Mouse (Mus musculus): ENCODE data around the gene Sncg.
"Not testable (repeated sequence)": the region's sequence is repeated elsewhere in the genome, so short reads cannot be mapped to it uniquely, and the experiment has no call there.

Gene Sncg

DNA sequence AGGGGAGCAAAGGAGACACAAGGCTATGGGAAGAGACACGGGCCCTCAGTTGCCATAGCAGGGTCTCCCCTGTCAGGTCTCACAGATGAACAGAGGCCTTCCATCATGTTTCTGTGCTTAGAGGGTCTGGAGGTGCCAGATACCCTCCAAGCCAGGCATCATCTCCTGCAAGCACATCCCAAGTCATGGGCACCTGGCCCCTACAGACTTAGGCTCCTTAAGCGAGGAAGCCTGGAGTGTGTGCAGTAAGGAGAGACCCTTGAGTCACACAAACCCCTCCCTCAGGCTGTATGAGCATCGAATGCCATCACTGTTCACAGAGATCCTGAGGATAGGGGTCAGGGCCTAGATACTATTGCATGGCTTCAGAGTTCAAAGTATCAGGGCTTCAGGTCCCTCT, 3.7 kb downstream of the Sncg start:
- no peak for DNase-seq (ENCODE audit: low spot score in 2 of 2)

DNA sequence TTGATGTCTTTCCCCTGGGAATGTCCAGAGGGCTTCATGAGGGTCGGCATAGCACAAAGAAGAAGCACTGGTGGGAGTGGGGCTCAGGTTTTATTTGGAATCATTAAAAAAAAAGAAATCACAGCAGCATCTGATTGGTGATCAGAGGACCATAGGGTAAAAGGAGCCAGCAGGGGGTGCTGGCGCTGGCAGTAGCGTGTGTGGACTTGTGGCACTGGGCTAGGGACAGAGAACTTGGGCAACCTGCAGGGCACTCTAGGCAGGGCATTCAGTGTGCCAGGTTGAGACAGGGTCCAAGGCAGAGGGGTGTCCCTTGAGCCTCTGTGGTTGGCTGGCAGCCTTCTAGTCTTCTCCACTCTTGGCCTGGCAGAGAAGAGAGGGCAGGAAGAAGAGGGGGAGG, 4.4 kb downstream of the Sncg start:
- DNase-seq (ENCODE audit: low spot score in 2 of 2): no peak

DNA sequence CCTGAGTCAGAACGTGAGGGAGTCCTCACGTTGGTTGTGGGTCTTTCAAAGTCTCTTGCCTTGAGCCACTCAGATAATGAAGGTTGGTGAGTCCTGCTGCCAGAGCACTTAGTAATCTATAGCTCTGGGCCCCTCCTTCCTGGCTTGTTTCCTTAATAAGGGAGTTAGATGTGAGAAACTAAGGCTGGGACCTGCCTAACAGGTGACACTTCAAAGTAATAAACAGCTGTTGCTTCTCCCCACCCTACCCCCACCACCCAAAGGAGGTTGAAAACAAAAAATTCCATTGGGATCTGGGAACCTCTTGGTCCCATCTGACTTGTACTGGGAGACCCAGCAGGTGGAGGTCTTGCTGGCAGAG, 9.5 kb downstream of the Sncg start:
- no peak for DNase-seq (ENCODE audit: low spot score in 2 of 2)

DNA sequence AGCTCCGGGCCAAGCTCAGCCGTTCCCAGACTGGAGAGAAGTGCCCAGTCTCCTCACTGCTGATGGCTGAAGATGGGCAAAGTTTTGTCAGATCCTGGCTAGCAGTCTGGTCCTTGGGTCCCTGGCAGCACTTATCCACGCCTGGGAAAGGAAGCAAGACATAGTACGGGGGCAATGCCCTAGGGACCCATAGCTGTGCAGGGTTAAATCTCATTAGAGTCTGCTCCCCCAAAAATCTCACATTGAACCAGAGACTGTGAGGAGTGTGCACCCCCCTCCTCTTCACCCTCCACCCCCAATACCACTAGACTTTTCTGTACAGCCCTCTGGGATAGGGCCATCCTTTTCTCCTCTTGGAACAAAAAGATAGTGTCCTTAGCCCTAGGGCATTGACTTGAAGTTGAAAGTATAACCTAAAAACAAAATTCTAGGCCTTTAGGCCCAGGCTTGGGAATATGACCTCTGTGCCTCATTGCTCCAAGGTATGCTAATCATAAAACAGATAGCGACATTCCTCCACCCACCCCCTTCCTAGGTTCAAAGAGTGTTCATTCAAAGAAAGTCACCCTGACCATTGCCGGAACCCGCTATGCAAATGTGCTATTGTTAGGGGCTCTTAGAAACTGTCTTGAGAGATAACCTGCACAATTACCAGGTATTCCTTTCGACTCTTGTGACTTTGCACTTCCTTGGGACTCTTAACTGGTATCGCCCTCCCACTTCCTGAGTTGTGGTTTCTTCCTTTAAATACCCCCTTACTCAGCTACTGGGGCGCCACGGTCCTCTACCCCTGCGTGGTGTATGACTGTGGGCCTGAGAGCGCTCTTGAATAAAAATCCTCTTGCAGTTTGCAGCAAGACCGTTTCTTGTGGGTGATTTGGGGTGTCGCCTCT, 10.1 kb downstream of the Sncg start:
- not testable (repeated sequence) for DNase-seq (ENCODE audit: low spot score in 2 of 2)

DNA sequence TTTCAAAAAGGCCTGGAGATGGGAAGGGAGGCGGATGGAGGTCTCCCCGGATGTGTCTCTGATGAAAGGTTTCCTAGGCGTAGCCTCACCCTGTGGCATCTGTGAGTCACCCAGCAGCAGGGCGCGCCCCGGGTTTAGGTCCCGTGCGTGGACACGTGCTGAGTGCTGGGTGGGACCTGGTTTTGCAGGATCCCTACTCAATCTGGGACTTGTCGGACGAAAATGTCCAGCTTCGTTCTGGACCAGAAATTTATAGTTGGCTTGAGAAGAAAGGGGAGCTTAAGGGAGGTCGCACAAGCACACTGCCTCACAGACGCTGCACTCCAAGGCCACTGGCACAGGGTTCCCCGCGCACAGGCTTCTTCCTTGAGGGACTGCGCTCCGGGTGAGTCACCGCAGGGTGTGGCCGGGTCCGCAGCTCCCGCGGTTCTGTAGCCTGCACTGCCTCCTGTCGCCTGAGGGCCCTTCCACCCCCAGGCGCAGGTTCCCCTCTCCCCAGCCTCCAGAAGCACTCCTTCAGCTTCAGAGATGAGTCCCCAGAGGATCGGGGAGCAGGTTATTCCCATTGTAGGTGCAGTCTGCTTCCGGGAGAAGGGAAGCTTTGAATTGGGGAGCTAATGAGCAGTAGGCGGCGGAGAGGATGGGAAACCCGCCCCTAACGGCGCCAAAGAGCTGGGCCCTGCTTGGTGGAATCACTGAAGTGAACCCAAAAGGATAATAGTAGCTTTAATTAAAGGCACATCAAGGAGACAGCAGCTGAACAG, 10.9 kb downstream of the Sncg start:
- peak; percentile 89 to 91 for DNase-seq (ENCODE audit: low spot score in 2 of 2)

DNA sequence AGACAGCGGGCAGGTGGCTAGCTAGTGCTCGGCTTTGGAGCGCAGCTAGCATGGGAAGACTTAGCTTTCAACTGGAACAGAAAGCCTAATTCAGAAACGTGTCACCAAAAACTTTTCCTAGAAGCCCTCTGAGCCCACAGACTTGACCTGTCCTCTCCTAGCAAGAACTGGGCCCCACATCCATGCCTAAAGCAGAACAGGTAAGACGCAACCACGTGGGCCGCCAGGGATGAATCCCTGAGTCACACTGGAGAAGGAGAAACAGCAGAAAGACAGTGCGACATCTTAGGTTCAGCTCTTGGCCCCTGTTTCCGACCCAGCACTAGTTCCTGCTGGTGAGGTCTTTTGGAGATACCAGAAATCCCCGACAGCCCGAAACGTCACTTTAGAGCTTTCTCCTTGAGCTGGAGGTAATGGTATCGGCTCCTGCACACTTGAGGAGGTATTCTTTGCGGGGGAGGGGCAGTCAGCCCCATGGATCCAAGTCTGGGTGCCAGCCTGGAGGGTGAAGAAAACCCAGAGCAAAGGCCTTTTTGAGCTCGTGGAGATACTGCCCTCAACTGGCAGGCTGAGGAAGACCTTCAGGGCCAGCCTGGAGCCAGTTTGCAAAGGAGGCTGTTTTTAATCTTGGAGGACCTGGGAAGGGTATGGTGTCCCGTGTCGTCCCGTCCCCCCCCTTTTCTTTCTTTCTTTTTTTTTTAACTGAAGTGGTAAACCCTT, 11.7 kb downstream of the Sncg start:
- DNase-seq (ENCODE audit: low spot score in 2 of 2): peak; percentile 76 to 77

DNA sequence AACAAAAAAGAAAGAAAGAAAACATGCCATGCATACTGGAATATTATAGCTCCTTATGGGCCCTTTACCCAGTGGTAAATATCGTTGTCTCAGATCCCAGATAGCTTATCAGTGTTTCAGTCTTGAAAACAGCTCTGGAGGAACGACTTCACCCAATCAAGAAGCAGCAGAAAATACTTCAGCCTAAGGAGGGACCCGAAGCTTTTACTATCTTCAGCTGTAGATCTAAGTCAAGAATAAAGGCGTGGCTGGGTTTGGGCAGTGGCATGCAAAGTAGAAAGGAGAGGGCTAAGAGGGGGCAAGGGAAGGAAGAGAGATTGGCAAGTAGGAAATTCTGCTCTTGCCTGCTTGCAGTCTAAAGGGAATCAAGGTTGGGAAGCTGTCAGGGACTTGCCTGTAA, 12.5 kb downstream of the Sncg start:
- DNase-seq (ENCODE audit: low spot score in 2 of 2): peak in 1 of 2 experiments; percentile 20

DNA sequence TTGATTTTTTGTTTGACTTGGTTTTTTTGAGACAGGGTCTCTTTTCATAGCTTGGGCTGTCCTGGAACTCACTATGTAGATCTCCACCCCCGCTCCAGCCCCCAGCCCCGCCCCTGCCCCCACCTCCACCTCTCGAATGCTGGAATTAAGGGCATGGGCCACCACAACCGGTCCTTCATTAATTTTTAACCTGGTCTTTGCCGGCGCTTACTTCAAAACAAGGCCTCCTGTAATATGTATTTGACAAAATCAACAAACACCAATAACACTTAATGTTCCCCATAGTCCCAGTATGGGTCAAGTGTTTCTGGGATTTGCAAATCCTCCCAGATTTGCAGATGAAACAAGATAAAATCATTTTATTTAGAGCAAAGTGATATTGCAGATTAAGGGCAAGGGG, 14.3 kb downstream of the Sncg start:
- DNase-seq (ENCODE audit: low spot score in 2 of 2): no peak

DNA sequence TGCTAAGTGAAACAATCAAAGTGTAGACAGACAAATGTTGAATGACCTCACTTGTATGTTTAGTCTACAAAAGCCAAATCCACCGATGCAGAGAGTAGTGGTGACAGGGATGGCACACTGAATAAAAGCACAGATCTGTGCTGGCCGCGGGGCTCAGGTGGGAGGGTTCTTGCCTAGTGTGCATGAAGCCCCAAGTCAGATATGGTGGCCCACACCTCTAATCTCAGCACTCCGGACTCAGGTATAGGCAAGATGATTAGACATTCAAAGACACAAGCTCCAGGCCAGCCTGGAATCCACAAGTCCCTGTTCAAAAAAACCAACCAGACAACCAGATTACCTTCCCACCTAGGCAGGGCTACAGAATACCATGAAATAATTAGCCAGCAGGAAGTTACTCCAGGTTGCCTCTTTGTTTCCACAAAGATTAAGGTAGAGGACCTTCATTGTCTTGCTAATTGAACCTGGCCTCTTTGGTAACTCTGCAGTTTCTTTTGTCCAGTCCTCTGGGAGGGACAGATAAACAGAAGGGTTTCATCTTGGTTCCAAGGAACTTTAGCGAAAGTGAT, 14.8 kb downstream of the Sncg start:
- no peak for DNase-seq (ENCODE audit: low spot score in 2 of 2)

DNA sequence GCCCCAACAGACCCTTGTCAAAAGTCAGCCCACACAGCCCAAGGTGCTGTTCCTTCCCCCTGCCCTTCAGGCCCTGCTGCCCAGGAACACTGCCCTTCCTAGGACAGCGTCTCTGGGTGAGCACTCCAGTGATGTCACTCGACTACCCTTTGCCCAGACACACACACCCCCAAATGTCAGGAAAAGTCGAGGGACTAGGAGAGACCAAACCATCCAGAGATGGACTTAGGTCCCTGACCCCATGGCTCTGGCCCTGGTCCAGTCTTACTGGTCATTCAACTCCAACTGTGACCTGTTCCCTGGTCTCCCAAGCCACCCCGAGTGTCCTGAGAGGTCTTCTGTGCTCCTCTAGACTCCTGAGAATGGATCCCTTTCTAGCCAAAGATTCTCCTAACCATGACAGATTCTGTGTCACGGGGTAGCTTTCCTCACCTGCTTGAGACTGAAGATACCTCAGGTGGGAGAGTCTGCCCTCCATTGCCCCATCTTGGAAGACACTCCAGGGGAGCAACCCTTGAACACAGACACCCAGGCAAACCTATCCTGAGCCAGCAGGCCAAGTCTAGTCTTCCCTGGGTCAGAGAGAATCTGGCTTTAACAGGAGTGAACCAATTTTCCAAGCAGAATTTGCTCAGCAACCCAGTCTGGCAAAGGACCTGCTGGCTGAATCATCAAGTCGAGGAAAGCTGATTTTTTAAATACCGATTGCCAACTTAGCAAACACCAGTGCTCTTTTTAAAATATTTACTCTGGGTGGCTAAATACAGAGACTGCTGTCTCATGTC, 16.7 kb downstream of the Sncg start:
- peak; percentile 35 to 45 for DNase-seq (ENCODE audit: low spot score in 2 of 2)

DNA sequence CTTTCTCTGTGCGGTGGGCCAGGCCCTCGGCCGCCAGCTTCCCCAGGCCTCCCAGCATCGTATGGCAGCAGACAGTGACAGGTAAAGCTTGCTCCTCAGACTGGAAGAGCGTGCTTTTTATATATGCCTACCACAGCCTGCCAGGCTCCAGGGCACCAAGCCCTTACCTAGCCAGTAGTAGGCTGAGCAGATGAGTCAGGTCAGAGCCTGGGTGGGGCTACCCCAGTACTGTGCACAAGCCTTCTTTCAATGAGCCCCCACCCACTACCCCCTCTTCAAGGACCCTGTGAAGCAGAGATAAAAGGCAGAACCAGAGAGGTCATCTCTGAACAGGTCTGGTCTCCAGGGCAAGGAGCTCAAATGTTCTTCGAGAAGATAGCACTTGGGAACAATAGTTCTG, 19.3 kb downstream of the Sncg start, which contains the start of gene Fam25c:
TSS of gene Fam25c (minus strand) at position 133 of the 400 bp plus-strand sequence.
- no peak for DNase-seq (ENCODE audit: low spot score in 2 of 2)

DNA sequence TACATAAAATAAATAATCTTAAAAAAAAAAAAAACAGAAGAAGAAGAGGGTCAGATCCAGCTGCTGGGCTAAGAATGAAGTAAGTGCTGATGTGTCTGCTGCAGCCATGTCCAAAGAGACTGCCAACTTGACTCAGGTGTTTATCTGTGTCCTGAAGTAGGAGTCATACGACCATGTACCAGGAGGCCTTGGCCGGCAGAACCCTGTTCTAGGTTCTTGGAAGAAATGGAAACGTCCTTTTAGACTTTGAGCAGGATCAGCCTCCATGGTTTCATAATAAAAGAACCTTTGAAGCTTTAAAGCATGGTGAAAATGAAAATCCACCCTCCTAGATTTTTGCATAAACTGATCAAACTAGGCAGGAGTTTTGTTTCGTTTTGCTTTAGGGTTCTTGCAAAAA, 20.1 kb downstream of the Sncg start:
- no peak for DNase-seq (ENCODE audit: low spot score in 2 of 2)

DNA sequence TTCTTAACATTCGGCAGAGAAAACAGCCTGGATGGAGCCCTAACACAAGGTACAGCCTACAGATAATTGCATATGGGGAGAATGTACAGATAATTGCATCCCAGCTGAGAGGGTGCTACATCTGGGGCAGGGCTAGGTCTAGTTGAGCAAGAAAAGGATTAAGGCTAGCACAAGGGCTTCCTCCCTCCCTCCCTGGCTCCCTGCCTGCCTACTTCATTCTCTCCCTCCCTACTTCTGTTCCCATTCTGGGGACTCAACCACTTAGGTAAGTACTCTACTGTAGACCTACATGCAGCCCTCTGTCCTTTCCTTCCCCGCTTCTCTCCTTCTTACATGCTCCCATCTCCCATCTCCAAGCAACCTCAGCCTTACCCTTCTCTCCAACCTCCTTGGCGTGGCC, 21.3 kb downstream of the Sncg start:
- no peak for DNase-seq (ENCODE audit: low spot score in 2 of 2)

DNA sequence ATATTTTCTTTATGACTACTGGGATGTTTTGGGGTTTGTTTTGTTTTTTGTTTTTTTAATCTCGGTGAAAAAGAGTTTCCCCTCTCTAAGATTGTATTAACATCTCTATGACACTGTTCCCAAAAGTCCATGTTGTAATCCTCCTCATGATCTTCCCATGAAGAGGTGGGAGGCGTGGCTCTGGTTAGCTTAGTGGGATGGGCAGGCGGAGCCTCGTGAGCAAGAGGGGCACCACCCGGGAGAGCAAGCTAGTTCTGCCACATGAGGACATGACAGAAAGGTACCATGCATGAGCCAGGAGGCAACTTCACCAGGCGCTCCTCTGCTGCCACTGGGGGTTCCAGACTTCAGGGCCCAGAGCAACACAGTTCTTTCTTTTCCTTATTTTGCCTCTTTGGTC, 22.1 kb downstream of the Sncg start:
- DNase-seq (ENCODE audit: low spot score in 2 of 2): no peak

DNA sequence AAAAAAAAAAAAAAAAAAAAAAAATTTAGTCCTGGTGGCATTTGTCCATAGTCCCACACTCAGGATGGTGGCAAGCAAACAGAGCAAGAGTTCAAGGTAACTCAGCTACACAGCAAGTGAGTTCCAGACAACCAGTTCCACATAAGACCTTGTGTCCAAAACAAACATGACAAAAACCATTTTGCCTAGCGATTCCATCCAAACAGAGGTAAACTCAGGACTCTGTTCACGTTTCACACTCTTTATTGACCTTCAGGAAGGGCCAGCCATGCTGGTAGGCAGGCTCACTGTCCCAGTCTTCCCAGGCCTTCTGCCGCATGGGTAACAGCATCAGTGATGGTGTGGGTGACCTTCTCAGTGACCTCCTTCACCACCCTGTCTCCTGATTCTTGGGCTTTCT, 22.9 kb downstream of the Sncg start:
- DNase-seq (ENCODE audit: low spot score in 2 of 2): no peak

DNA sequence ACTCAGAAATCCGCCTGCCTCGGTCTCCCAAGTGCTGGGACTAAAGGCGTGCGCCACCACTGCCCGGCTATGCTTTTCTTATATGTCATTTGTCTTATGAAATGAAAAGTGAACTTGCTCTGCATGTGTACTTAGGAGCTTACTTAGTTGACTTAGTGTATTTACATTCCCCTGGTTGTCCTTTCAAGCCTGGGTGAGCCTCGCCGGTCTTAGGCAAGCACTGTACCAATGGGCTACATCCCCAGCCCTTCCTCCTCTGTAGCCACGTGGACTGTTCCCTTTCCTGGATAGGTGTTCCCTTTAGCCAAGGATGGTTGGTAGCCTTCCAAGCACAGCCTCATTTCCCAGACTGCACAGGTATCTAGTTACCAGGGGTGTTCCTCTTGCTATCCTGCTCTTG, 25.6 kb downstream of the Sncg start:
- DNase-seq (ENCODE audit: low spot score in 2 of 2): peak; percentile 46 to 60

DNA sequence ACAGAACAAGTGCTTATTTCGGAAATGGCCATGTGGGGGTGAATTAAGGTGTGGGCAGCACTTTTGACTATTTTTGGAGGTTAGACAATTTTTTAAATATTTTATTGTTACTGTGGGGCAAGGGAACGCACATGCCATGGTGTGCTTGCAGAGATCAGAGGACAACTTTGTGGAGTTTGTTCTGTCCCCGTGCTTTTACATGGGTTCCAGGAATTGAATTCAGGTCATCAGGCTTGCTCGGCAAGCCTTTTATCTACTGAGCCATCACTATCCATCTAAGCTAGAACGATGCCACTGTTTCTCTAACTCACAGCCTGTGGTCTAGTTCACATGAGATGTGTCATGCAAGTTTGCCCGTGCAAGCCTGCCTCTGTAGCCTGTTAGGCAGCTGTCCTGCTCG, 26.3 kb downstream of the Sncg start:
- DNase-seq (ENCODE audit: low spot score in 2 of 2): no peak

DNA sequence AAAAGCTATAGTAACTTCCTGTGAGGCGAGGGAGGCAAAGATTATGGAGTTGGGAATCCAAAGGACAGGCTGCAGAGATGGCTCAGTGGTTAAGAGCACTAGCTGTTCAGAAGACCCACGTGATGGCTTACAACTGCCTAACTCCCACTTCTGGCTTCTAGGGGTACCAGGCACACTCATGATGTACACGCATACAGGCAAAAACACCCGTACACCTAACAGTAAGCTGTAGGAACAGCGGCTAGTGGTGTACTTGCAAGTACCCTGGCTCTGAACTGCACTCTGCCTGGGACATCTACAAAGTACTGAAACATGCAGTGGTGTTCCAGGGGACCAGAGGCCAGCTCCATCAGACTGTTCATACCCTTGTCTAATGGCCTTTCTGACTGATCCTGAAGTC, 27.5 kb downstream of the Sncg start:
- DNase-seq (ENCODE audit: low spot score in 2 of 2): no peak

DNA sequence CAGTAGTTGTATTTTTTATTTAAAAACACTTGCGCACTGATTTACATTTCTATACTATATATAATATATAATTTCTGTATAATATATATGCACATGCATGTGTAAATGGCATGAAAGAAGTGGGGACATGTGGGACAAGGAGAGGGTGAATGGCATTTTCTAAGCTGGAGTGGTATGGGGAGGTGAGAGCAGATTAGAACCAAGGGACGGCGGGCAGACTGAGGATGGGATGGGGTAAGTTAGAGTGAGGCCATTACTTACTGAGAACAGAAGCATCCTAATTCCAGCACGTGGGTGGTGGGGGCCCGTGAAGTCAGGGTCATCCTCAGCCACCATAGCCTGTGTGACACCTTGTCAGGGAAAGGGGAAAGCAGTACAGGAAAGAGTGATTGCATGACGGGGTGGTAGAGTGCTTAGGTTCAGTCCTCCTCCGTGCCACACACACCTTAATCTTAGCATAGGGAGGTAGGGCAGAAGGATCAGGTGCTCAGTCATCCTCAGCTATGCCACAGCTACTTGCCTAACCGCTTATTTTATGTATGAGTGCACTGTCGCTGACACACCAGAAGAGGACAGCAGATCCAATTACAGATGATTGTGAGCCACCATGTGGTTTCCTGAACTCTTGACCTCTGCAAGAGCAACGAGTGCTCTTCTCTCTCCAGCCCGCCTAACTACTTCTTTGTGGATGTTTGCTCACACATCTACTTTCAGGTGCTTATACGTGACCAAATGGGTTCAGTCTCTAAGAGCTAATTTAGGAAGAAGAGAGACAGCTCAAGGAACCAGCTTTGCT, 28.6 kb downstream of the Sncg start:
- no peak for DNase-seq (ENCODE audit: low spot score in 2 of 2)

DNA sequence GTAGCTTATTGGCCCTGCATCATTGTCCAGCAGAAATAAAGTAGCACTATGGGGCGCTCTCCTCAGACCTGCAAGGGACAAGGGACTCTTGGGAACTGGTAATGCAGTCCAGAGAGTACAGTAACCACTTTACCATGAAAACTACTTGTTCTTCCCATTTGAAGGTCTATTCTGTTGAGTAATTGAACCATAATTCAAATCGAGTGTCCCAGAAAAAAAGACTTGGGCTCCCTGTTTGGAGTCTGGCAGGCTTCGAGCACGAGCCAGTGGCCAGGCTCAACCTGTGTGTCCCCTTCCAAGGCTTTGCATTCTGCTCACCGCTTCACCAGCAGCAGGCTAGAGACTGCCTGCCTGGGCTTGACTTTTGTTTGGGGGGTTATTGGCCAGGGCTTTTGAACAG, 30.2 kb downstream of the Sncg start:
- no peak for DNase-seq (ENCODE audit: low spot score in 2 of 2)

All from urinary bladder, postnatal 36 days (tissue).